Mouse (Mus musculus) skeletal muscle tissue, postnatal 0 days (tissue): ENCODE measurements around the gene Casq2. TPM values are rescaled to one million over a fixed set of nuclear protein-coding genes. Genes with fewer than 3 reads are reported as not detected.

Source experiments
- polyA plus RNA-seq: library from polyadenylated mRNA; unstranded; fragments of >200 nt; fragmentation: Nextera tagmentation; extraction: Ambion mirVana; gene quantifications from 2 replicates; pipeline ENCODE4 v1.2.1, GENCODE M21; 2015

Gene Casq2
- 952 and 1,007 TPM in 2 replicates for polyA plus RNA-seq

GRCm38 (mm10) chr3:102086283-102086682 is at the start of gene Casq2:
Gene Casq2 (plus strand): TSS chr3:102086415.

Other genes starting within 250 kb of the Casq2 start
- 0.15 and 0.41 TPM in 2 replicates for gene Mab21l3, start 237.5 kb upstream of the Casq2 start, polyA plus RNA-seq
- 1.7 and 2.1 TPM in 2 replicates for gene Slc22a15, start 162.0 kb upstream of the Casq2 start, polyA plus RNA-seq
- not detected in 2 replicates for gene Nhlh2, start 76.3 kb upstream of the Casq2 start, polyA plus RNA-seq
- 6.6 and 7.3 TPM in 2 replicates for gene Vangl1, start 118.3 kb downstream of the Casq2 start, polyA plus RNA-seq